Mouse (Mus musculus) bone marrow, adult 2 months (tissue): ENCODE data around the gene Scamp4.

Source experiments
- CTCF ChIP-seq: fragments of 200-500 bp; IDR thresholded peaks from 2 replicates; pipeline ENCODE4 v1.5.1; 2011; ENCODE audit warnings: low read length, control low read depth; ENCODE audit not compliant: control insufficient read depth, insufficient read depth
- POLR2A ChIP-seq: fragments of 200-500 bp; IDR thresholded peaks from 2 replicates; pipeline ENCODE4 v1.6.1; 2011; ENCODE audit warnings: low read depth, mild to moderate bottlenecking, control low read depth, low read length, borderline replicate concordance; ENCODE audit not compliant: control insufficient read depth

DNA sequence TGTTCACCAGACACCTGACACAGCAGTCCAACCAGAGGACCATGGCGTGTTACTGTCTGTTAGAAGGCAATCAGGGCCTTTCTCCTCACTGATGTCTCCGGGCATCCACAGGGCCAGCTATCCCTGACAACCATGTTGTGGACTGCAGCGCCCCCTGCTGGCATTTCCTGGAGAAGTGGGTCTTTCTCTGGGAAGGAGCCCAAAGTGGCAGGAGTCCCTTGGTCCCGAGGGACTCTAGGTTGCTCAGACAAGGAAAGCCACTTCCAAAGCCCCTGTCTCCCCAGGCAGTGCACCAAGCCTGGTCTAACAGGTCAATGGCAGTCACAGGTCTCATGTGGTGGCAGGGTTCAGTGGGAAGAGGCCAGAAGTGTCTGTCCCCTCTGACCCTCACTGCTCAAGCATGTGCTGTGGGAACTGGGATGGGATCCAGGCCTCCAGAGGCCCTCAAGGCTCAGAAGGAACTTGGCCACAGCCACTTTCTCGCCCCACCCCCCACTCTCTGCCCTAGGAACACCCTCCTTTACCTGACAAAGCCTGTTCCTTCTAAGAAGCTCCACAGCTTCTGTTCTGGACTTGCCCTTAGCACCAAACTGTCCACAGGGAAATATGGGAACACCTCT lies 45.2 kb upstream of the Scamp4 start:
- TF ChIP-seq CTCF (peak; percentile 71), POLR2A (no peak)
